Mouse (Mus musculus) intestine, postnatal 0 days (tissue): ENCODE data around the gene Fancc. TPM values are rescaled to one million over a fixed set of nuclear protein-coding genes. Genes with fewer than 3 reads are reported as not detected.
A peak's percentile ranks its signal among the peaks of the same experiment; 100 is the strongest.

Source experiments
- ATAC-seq: fragments of 200-750 bp; cut with Nextera tagmentation; 2 replicates; pipeline ENCODE4 v1.8.0; 2017; ENCODE audit warnings: mild to moderate bottlenecking, moderate TSS enrichment, moderate library complexity
- H3K27ac ChIP-seq: fragments of 300-500 bp; sonication (generic); 2 replicates; pipeline ENCODE4 v1.5.1; 2014; ENCODE audit warnings: mild to moderate bottlenecking, low read depth, low read length, moderate library complexity
- H3K27me3 ChIP-seq: fragments of 300-500 bp; sonication (generic); replicated peaks from 2 replicates; pipeline ENCODE4 v1.6.1; 2014; ENCODE audit warnings: low read length, mixed read lengths; ENCODE audit not compliant: control insufficient read depth, insufficient read depth
- H3K36me3 ChIP-seq: fragments of 300-500 bp; sonication (generic); 2 replicates; pipeline ENCODE4 v1.6.1; 2014; ENCODE audit warnings: mild to moderate bottlenecking, moderate library complexity; ENCODE audit not compliant: control insufficient read depth, insufficient read depth
- H3K4me1 ChIP-seq: fragments of 300-500 bp; sonication (generic); replicated peaks from 2 replicates; pipeline ENCODE4 v1.6.1; 2014; ENCODE audit warnings: antibody characterized with exemption, low read length, mixed read lengths; ENCODE audit not compliant: control insufficient read depth, insufficient read depth
- H3K4me2 ChIP-seq: fragments of 300-500 bp; sonication (generic); replicated peaks from 2 replicates; pipeline ENCODE4 v1.6.1; 2014; ENCODE audit warnings: low read depth, mild to moderate bottlenecking, moderate library complexity
- H3K4me3 ChIP-seq: fragments of 300-500 bp; sonication (generic); 2 replicates; pipeline ENCODE4 v1.5.1; 2014; ENCODE audit warnings: low read depth, low read length
- H3K9ac ChIP-seq: fragments of 300-500 bp; sonication (generic); 2 replicates; pipeline ENCODE4 v1.6.1; 2014; ENCODE audit warnings: mild to moderate bottlenecking, low read depth, low read length
- H3K9me3 ChIP-seq: fragments of 300-500 bp; sonication (generic); 2 replicates; pipeline ENCODE4 v1.6.1; 2016; ENCODE audit warnings: mixed run types; ENCODE audit not compliant: control insufficient read depth
- CTCF ChIP-seq: sonication (generic); IDR thresholded peaks from 2 replicates; pipeline ENCODE4 v1.5.1; 2016; ENCODE audit warnings: low read depth, mild to moderate bottlenecking, control low read depth, antibody characterized with exemption, moderate library complexity
- WGBS: fragments of 180-500 bp; shearing (Covaris S2); extraction: QIAGEN DNeasy Blood & Tissue Kit; methylation state at CpG from one replicate; pipeline ENCODE4 v1.1.7; 2014; 5-methylcytosine and 5-hydroxymethylcytosine counted together
- polyA plus RNA-seq: library from polyadenylated mRNA; unstranded; fragments of >200 nt; fragmentation: Nextera tagmentation; extraction: Ambion mirVana; gene quantifications from 2 replicates; pipeline ENCODE4 v1.2.1, GENCODE M21; 2015

The Fancc gene
- polyA plus RNA-seq, 1 experiment from 2014 or later: 5.1 TPM

DNA sequence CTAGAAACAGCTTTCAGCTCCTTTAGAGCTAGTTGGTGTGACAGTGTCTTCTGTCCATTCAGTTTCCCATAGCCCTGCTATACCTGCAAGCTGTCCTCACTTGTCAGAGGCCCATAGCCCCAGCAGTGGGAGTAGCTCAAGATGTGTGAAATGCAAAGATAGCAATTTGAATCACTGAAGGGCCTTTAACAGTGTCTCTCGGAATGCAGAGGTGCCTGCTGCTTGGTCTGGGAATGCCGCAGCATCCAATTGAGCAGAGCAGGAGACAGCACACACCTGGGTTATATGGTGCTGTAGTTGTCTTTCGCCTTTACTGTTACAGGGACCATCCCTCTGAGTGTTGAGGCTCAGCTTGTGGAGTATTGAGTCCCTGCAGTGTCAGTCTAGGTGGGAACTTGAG, 203.4 kb downstream of the Fancc start:
- peak; percentile 4; the same call in 1 of the 2 replicates for ATAC-seq
- WGBS: 69% methylated on average over 3 of the region's 3 CpGs
- Histone ChIP-seq H3K27me3 (no peaks in the 10 kb centered on the region), H3K9me3 (no peaks in the 10 kb centered on the region), H3K9ac (no peak overlapping the region), H3K4me3 (no peak overlapping the region), H3K4me2 (no peak overlapping the region), H3K36me3 (peaks cover 52% of the 10 kb centered on the region), H3K27ac (peak overlapping the region; percentile 86), H3K4me1 (peaks cover 11% of the 10 kb centered on the region; the same call in 1 of the 2 replicates)
- TF ChIP-seq CTCF: no peak

DNA sequence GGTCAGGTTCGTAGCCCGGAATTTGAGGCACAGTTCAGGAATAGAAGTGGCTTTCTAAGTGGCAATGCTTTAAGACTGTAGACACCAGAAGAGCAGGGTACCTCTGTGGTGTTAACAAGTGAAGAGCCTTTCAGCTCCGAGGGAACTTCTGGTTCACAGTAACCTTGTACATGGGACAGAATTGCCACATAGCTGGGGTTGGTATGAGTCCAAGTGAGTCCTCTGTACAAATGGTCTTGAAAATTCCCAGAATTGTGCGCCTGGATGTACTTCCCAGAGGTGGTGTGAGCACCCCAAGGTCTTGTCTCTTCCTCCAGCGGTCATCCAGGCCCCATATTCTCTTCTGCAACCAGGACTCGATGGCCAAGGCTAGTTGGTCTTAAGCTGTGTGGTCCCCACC, 206.1 kb downstream of the Fancc start:
- Histone ChIP-seq H3K4me3 (no peak overlapping the region), H3K36me3 (peaks cover 61% of the 10 kb centered on the region), H3K9ac (no peak overlapping the region), H3K27me3 (no peaks in the 10 kb centered on the region), H3K4me1 (peaks cover 11% of the 10 kb centered on the region; the same call in 1 of the 2 replicates), H3K9me3 (no peaks in the 10 kb centered on the region), H3K27ac (no peak overlapping the region), H3K4me2 (no peak overlapping the region)
- no peak for TF ChIP-seq CTCF
- 95% methylated on average over 6 of the region's 6 CpGs for WGBS
- ATAC-seq: no peak

DNA sequence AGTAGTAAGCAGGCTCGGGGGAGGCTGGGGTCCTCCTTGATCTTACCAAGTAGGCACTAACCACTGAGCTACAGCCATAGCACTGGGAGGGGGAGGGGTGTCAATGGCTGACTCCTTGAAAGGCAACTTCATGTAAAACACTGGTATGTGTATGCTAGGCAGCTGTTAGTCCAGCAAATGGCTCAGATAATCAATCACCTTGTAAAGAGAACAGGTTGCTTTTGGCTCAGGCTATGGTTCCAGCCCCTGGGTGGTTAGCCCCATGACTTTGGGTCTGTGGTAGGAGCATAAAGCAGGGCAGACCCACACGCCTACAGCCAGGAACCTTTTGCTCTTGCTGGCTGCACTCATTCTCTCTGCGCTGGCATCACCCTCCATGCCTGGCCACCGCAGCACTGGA, 207.0 kb downstream of the Fancc start:
- Histone ChIP-seq H3K9ac (no peak overlapping the region), H3K27ac (no peak overlapping the region), H3K4me2 (no peak overlapping the region), H3K27me3 (no peaks in the 10 kb centered on the region), H3K9me3 (no peaks in the 10 kb centered on the region), H3K4me1 (peaks cover 11% of the 10 kb centered on the region; the same call in 1 of the 2 replicates), H3K4me3 (no peak overlapping the region), H3K36me3 (peaks cover 64% of the 10 kb centered on the region)
- no peak for ATAC-seq
- no peak for TF ChIP-seq CTCF
- 95% methylated on average over 4 of the region's 4 CpGs for WGBS

DNA sequence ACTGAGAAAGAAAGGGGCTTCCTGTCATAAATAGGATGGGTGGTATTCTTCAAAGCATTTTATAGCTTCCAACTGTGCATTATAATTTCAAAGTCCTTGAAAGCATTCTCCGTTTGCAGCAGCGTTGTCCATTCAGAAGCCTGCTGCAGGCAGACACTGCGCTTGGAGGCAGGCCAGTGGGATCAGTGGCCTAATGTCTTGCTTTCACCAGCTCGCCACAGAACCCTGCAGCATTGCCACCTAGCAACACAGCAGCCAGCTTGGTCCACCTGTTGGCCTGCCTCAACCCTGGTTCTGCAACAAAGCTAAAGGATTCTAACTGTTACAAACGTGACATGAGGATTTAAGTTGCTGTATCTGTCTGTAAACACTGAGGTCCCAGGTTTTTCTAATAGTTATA, 207.4 kb downstream of the Fancc start:
- 63% methylated on average over 5 of the region's 5 CpGs for WGBS
- no peak for ATAC-seq
- no peak for TF ChIP-seq CTCF
- Histone ChIP-seq H3K36me3 (peaks cover 66% of the 10 kb centered on the region), H3K27me3 (no peaks in the 10 kb centered on the region), H3K4me3 (no peak overlapping the region), H3K9me3 (no peaks in the 10 kb centered on the region), H3K4me1 (peaks cover 9% of the 10 kb centered on the region; the same call in 1 of the 2 replicates), H3K27ac (no peak overlapping the region), H3K9ac (no peak overlapping the region), H3K4me2 (no peak overlapping the region)

DNA sequence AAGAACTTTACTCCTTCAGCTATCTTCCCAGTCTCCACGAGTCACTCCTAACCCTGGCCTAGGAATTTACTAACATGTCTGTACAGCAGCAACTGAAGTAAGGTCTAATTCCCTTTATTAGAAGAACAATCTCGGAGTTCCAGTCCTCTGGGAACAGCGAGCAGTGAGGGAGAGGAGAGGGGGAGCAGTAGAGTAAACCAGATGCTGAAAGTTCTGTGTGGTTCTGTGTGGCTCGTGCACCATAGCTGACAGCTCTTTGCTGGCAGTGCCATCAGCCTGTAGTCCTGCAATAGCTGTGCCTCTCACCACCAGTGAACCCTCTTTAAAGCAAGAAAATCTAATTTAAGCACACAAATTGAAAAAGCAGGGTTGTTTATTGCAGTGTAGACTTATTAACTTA, 207.9 kb downstream of the Fancc start:
- WGBS: 53% methylated on average over 4 of the region's 4 CpGs
- H3K27ac ChIP-seq: no peak overlapping the region
- no peak overlapping the region for H3K4me3 ChIP-seq
- no peak overlapping the region for H3K4me2 ChIP-seq
- no peak for TF ChIP-seq CTCF
- peaks cover 4% of the 10 kb centered on the region; the same call in 1 of the 2 replicates for H3K4me1 ChIP-seq
- H3K36me3 ChIP-seq: peaks cover 66% of the 10 kb centered on the region
- no peaks in the 10 kb centered on the region for H3K9me3 ChIP-seq
- no peaks in the 10 kb centered on the region for H3K27me3 ChIP-seq
- no peak for ATAC-seq
- no peak overlapping the region for H3K9ac ChIP-seq

DNA sequence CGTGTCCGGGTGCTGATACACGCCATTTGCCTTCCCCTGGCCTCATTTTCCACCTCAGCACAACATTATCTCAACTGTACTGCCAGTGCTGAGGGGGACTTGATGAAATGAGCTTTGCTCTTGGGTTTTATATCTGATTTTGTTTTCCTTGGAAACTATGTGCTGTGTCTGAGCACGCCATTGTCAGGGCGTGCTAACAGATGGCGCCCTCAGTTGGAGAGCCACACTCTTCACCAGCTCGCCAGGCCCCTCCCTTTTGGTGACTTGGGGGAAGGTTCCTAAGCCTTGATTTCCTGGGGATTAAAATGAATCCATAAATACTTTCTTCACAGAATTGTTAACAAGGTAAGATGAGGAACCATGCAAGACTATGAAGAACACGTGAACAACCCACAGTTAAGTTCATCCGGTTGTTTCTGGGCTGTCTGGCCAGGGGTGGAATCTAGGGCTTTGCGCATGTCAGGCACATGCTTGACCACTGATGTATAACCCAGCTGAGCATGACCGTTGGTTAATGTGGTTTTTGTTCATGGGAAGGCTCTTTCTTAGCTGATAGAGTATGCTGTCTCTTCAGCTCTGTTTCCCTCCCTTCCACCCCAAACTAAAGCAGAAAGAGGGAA, 210.5 kb downstream of the Fancc start:
- Histone ChIP-seq H3K4me3 (no peak overlapping the region), H3K36me3 (peaks cover 74% of the 10 kb centered on the region), H3K27me3 (no peaks in the 10 kb centered on the region), H3K9me3 (no peaks in the 10 kb centered on the region), H3K4me1 (0 out of 2 replicates have a peak, but pooled peaks cover 3% of the 10 kb centered on the region), H3K9ac (no peak overlapping the region), H3K4me2 (no peak overlapping the region), H3K27ac (no peak overlapping the region; the same call in 1 of the 2 replicates)
- whole genome bisulfite sequencing: 78% methylated on average over 11 of the region's 11 CpGs
- no peak for ATAC-seq
- 0 out of 2 replicates have a peak, but pooled peaks have one; percentile 7 for TF ChIP-seq CTCF
